Mouse (Mus musculus) fat pad, adult 2 months (tissue): ENCODE results near the gene Alkbh8.
"Not testable (repeated sequence)": the region's sequence is repeated elsewhere in the genome, so short reads cannot be mapped to it uniquely, and the experiment has no call there.

Experiments
- DNase-seq: peaks from one replicate; pipeline ENCODE4 v3.0.0-alpha.2; 2011; ENCODE audit warnings: low read depth, low spot score; ENCODE audit errors: extremely low read depth

Gene Alkbh8

GRCm38 (mm10) chr9:3334962-3335767 is at the start of gene Alkbh8:
Gene Alkbh8, plus strand, starts transcription at chr9:3335140.
- peak; percentile 28 for DNase-seq

- no peak for DNase-seq
These were observed 25.6 kb upstream of the Alkbh8 start for GRCm38 (mm10) chr9:3309292-3309836.

- no peak for DNase-seq
These were observed 24.9 kb upstream of the Alkbh8 start for GRCm38 (mm10) chr9:3310016-3310415.

DNA sequence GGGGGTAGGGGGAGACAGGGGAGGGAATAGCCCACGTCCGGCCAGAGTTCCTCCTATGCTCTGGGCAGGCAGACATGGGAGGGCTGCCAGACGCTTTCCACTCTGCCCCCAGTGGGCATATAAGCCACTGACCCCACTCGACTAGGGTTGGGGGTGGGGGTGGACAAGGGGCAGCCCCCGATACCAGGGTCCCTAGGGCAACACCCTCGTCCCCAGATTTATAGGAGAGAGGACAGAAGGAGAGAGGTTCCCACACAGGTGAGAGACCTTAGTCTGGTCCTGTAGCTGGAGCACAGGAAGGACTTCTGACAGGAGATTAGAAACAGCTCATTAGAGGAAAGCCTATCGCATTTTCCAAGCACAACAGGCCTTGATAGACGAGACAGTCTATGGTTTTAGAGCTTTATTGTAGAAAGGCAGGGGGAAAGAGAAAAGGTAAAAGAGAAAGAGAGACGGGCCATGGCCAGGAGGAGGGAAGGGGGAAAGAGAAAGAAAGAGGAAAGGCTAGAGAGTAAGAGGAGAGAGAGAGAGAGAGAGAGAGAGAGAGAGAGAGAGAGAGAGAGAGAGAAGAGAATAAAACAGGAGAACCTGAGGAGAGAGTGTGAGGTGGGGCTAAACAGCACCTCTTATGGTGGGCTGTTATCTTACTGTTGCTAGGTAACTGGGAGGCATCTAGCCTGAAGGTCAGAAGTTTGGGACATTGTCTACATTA is 7.4 kb upstream of the Alkbh8 start:
- DNase-seq = not testable (repeated sequence)

- no peak for DNase-seq
These were observed 6.8 kb upstream of the Alkbh8 start for GRCm38 (mm10) chr9:3328054-3328595.

- DNase-seq = no peak
These were observed 4.6 kb upstream of the Alkbh8 start for GRCm38 (mm10) chr9:3330319-3330718.

DNA sequence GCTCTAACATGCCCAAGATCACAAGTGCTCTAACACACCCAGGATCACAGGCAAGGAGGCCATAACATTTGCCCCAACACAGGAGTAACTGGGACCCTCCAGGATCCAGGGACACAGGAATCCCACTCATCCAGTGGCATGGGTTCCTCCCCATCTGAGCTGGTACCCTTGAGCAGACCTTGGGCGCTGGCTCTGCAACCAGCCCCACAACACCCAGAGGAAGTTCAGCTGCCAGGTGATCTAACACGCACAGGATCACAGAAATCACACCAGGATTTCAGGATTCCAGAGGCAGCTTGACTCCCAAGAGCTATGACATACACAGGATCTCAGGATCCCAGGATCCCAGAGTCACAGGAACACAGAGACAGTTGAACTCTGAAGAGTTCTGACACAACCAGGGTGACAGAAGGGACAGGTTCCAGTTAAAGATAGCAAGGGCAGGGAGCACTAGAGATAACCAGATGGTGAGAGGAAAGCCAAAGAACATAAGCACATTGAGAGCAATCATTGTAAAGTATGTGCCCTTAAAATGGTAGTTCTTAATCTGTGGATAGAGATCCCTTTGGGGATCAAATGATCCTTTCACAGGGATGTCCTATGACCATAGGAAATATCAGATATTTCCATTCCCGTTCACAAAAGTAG is 4.1 kb upstream of the Alkbh8 start:
- DNase-seq = no peak

DNA sequence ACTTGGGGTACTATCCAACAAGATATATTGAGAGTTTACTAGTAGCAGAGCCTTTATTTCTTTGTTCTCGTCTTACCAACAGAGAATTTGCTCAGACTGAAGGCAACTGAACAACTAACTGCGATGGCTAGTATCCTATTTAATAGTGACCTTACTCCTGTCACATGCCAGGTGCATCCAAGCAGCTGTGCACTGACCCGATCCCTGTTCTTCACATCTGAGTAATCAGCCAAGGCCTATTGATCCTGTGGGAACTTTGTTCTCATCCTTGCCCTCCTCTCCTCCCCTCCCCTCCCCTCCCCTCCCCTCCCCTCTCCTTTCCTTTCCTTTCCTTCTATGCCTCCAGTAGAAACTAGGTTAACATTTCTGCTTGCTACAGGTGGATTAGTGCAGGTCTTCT is 1.7 kb downstream of the Alkbh8 start:
- no peak for DNase-seq

GRCm38 (mm10) chr9:3345136-3345535 is 10.2 kb downstream of the Alkbh8 start:
- DNase-seq = peak; percentile 7

- no peak for DNase-seq
These were observed 11.0 kb downstream of the Alkbh8 start for GRCm38 (mm10) chr9:3345967-3346366.

GRCm38 (mm10) chr9:3350056-3350455 is 15.1 kb downstream of the Alkbh8 start:
- DNase-seq = no peak

DNA sequence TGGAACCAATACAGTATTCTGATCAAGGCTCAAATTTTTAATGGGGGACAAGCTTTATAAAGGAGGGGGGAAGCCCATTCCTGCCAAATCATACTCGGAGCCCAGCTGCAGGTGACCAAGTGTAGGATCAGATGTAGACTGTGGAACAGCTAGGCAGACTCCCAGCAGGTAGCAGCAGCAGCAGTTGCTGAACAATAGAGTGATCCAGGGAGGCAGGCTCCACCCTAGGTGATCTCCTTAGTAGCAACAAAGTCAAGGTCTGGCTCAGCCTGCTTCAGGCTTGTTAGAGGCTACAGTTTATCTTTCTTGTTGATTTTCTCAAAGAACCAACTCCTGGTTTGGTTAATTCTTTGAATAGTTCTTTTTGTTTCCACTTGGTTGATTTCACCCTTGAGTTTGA is 41.4 kb downstream of the Alkbh8 start:
- DNase-seq = not testable (repeated sequence)

GRCm38 (mm10) chr9:3403251-3404208 is 68.6 kb downstream of the Alkbh8 start, which contains the start of gene Cwf19l2:
Gene Cwf19l2, plus strand, starts transcription at chr9:3403592.
- DNase-seq = peak; percentile 72

DNA sequence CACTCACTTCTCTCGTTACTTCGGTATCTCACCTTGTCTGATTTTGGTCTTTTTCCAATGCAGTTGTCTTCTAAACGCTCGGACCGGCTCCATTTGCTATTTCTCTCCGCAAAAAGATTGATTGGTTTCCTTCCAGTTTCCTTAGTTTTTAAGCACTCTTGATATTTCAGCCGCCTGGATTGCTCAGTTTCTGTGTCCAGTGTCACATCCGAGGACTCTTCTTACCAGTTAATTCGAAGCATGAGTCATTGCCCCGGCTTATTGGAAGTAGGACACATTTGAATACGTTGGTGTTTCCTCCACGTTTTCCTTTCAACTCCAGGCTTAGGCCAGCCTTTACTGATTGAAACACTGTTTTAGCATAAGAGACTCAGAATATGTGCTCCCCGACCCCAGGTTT is 69.4 kb downstream of the Alkbh8 start:
- peak; percentile 2 for DNase-seq

DNA sequence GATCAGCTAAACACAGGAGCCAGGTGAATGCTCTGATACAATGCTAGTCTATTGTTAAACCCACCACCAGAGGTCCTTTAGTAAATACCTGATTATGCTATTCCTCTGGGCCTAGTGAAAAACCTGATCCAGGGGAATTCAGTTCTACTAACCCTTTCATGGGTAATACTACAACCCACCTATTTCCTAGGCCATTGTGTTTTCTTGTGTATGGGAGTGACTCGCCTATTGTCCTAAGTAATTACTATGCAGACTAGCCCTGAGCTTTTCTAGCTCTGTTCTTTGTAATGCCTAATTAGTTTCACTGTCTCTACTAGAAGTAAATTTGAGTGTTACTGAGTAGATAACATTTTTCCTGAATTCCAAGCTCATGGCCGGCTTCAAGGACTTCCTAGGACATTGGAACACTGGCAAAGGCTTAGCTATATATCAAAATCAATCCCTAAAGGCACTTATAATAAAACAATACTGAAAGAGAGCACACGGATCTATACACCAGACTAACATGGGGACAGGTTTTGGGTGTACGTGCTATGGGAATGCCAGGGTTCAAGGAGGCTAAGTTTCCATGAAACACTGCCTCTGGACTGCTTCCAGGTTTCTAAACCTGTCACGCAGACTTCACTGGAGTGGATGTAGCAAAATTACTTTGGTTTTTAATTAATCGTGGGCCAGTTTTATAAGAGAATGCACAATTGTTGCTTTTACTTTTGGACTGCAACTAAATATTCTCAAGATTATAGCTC is 104.8 kb downstream of the Alkbh8 start:
- DNase-seq = not testable (repeated sequence)
